Mouse (Mus musculus) kidney, postnatal 0 days (tissue): Measurements from ENCODE around the gene Cldn6. TPM values are rescaled to one million over a fixed set of nuclear protein-coding genes. Genes with fewer than 3 reads are reported as not detected.

Source experiments
- ATAC-seq: fragments of 200-750 bp; cut with Nextera tagmentation; replicated peaks from 2 replicates; pipeline ENCODE4 v1.8.0; 2017; ENCODE audit warnings: low read depth, moderate number of reproducible peaks, moderate TSS enrichment, moderate library complexity; ENCODE audit not compliant: low FRiP score
- DNase-seq: peaks from one replicate; pipeline ENCODE4 v3.0.0-alpha.2; 2016; ENCODE audit warnings: low spot score
- H3K27ac ChIP-seq: fragments of 300-500 bp; sonication (generic); 2 replicates; pipeline ENCODE4 v1.5.1; 2014; ENCODE audit warnings: mild to moderate bottlenecking
- H3K27me3 ChIP-seq: fragments of 300-500 bp; sonication (generic); 2 replicates; pipeline ENCODE4 v1.6.1; 2014; ENCODE audit warnings: low read length, mixed read lengths; ENCODE audit not compliant: insufficient read depth
- H3K36me3 ChIP-seq: fragments of 300-500 bp; sonication (generic); 2 replicates; pipeline ENCODE4 v1.6.1; 2014; ENCODE audit warnings: low read length, mixed read lengths; ENCODE audit not compliant: insufficient read depth
- H3K4me1 ChIP-seq: fragments of 300-500 bp; sonication (generic); replicated peaks from 2 replicates; pipeline ENCODE4 v1.6.1; 2014; ENCODE audit warnings: antibody characterized with exemption, low read length, mixed read lengths; ENCODE audit not compliant: insufficient read depth
- H3K4me2 ChIP-seq: fragments of 300-500 bp; sonication (generic); 2 replicates; pipeline ENCODE4 v1.6.1; 2014; ENCODE audit warnings: mild to moderate bottlenecking, low read length, moderate library complexity, mixed read lengths
- H3K4me3 ChIP-seq: fragments of 300-500 bp; sonication (generic); replicated peaks from 2 replicates; pipeline ENCODE4 v1.5.1; 2014; ENCODE audit warnings: low read depth, low read length
- H3K9ac ChIP-seq: fragments of 300-500 bp; sonication (generic); 2 replicates; pipeline ENCODE4 v1.6.1; 2014; ENCODE audit warnings: low read depth, low read length
- H3K9me3 ChIP-seq: fragments of 300-500 bp; sonication (generic); replicated peaks from 2 replicates; pipeline ENCODE4 v1.6.1; 2016; ENCODE audit warnings: low read length, inconsistent platforms, mixed read lengths
- CTCF ChIP-seq: IDR thresholded peaks from 2 replicates; pipeline ENCODE4 v1.5.1; 2016; ENCODE audit warnings: antibody characterized with exemption, low read depth, mild to moderate bottlenecking, moderate library complexity
- WGBS: fragments of 180-500 bp; shearing (Covaris S2); extraction: QIAGEN DNeasy Blood & Tissue Kit; methylation state at CpG from one replicate; pipeline ENCODE4 v1.1.7; 2014; 5-methylcytosine and 5-hydroxymethylcytosine counted together
- polyA plus RNA-seq: library from polyadenylated mRNA; unstranded; fragments of >200 nt; fragmentation: Nextera tagmentation; extraction: Ambion mirVana; gene quantifications from 2 replicates; pipeline ENCODE4 v1.2.1, GENCODE M21; 2015

The Cldn6 gene
- 131 and 155 TPM in 2 replicates for polyA plus RNA-seq

- no peaks in the 10 kb centered on the region for H3K36me3 ChIP-seq
- peak within 1 kb of the TSS; percentile 57 for H3K9ac ChIP-seq
- 3% methylated on average over 38 of the region's 38 CpGs for WGBS
- TF ChIP-seq CTCF = no peak
- peak within 1 kb of the TSS; percentile 60 for H3K27ac ChIP-seq
- no peaks in the 10 kb centered on the region for H3K9me3 ChIP-seq
- peaks cover 33% of the 10 kb centered on the region for H3K4me1 ChIP-seq
- no peak for ATAC-seq
- DNase-seq = no peak
- H3K4me3 ChIP-seq = peak within 1 kb of the TSS; percentile 38
- peaks cover 10% of the 10 kb centered on the region; the same call in 1 of the 2 replicates for H3K27me3 ChIP-seq
- peak within 1 kb of the TSS; percentile 60 for H3K4me2 ChIP-seq
Observed at GRCm38 (mm10) chr17:23679127-23679835, at the start of gene Cldn6. Cldn6 (plus strand) TSS chr17:23679249.

DNA sequence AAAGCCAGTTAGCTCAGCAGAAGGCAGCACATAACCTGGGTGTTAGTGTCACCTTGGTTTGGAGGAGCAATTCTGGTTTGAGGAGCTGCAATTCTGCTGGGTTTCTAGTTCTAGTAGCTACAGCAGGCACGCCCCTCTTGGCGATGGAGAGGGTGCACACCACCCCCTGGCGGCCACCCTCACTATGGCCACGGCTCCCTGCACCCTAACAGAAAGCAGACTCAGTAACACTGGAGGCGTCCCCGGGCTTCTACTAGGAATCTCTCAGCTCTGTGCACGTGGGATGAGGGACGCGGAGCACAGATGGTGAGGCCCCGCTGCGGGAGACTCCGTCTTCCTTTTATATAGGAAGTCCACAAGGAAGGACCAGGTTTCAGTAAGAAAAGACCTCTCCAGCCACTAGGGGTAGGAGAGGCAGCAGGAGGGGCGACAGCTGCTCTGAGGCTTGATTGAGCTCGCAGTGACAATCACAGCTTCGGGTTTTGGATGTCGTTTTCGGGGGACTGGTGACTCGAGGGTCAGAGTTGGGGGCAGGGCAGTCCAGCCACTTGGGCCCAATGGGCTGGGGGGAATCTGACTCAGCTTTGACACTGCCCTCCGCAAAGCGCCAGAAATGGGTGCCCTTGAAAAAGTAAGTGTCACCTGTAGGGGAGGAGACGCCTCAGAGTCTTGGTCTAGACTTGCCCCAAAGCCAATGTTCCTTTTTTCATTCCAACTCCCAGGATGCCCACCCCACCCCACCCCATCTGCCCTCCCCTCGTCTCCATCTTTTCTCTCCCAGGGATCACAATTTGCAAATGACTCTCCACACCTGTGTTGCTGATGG is 48.6 kb upstream of the Cldn6 start:
- WGBS = 15% methylated on average over 22 of the region's 22 CpGs
- peak overlapping the region; percentile 46 for H3K4me2 ChIP-seq
- TF ChIP-seq CTCF = peak; percentile 90
- H3K9me3 ChIP-seq = no peaks in the 10 kb centered on the region
- H3K9ac ChIP-seq = no peak overlapping the region
- DNase-seq (peak; percentile 90), ATAC-seq (peak; percentile 83)
- no peaks in the 10 kb centered on the region for H3K27me3 ChIP-seq
- H3K36me3 ChIP-seq = no peaks in the 10 kb centered on the region
- no peaks in the 10 kb centered on the region for H3K4me1 ChIP-seq
- H3K27ac ChIP-seq = no peak overlapping the region
- no peak overlapping the region for H3K4me3 ChIP-seq

DNA sequence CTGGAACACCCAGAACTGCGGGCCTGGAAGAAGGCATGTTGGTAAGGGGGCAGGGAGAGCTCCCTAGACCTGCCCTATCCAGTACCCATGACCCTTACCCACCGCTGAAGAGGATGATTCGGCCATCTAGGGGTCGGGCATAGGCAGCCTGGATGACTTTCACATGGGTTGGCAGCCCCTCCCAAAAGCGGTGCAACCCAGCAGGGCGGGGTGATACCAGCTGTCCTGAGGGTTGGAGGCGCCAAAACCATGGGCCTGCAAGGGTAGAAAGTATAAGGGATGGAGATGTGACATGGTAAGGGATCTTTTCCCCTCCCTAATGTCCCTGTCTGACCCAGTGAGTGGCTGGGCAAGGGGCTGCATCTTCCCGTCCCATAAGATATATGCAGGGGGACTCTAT is 47.8 kb upstream of the Cldn6 start:
- no peak for TF ChIP-seq CTCF
- Histone ChIP-seq H3K4me3 (no peak overlapping the region), H3K4me2 (no peak overlapping the region), H3K9ac (no peak overlapping the region), H3K9me3 (no peaks in the 10 kb centered on the region), H3K27ac (no peak overlapping the region), H3K4me1 (no peaks in the 10 kb centered on the region), H3K36me3 (no peaks in the 10 kb centered on the region), H3K27me3 (no peaks in the 10 kb centered on the region)
- WGBS = 89% methylated on average over 8 of the region's 8 CpGs
- ATAC-seq (no peak), DNase-seq (no peak)

DNA sequence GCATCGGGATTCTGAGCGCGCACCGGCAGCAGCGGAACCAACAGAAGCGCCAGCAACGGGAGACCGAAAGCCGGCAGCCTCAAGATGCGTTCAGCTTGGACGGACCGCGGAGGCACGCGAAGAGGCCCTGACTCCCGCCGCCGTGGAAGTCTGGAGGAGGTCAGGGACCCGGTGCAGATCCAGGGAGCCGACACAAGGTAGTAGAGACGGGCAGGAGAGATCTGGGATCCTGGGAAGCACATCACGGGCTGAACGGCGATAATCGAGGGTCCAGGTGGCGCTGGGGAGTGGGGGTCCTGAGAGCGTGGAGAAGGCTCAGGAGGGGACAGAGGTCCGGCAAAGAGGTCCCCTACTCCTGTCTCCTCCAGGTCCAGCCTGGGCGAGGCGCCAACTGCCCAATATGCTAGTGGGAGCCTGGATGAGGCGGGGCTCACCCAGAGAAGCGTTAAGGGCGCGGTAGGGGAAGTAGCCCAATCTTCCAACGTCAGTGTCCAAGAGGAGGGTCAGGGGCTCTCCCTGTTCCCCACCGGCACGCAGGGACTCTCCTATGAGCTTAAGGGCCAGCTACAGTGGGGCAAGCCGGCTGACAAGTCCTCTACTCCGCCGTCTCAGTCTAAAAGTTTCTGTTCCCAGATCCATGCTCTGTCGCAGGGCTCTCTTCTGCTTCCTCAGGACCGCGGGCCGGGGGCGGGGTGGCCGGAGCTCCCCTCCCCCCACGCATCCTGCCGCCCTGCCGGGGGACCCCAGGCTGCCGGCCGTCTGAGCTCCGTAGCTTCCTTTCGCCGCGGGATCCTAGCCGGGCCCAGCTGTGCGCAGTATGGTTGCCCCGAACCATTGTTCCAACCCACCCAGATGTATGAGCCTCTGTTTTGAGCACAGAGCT is 34.2 kb upstream of the Cldn6 start, which contains the start of gene Mmp25:
Gene Mmp25, minus strand, starts transcription at position 665 of the 883 bp plus-strand sequence.
- H3K4me3 ChIP-seq = peak within 1 kb of the TSS; percentile 43
- peak within 1 kb of the TSS; percentile 67 for H3K4me2 ChIP-seq
- H3K27ac ChIP-seq = no peak within 1 kb of the TSS
- H3K27me3 ChIP-seq = peaks cover 6% of the 10 kb centered on the region; the same call in 1 of the 2 replicates
- no peaks in the 10 kb centered on the region for H3K36me3 ChIP-seq
- no peak for TF ChIP-seq CTCF
- no peaks in the 10 kb centered on the region for H3K9me3 ChIP-seq
- no peaks in the 10 kb centered on the region for H3K4me1 ChIP-seq
- under 1% methylated on average over 58 of the region's 58 CpGs for WGBS
- peak; percentile 46 for DNase-seq
- 0 out of 2 replicates have a peak, but pooled peaks have one; percentile 41 for ATAC-seq
- peak within 1 kb of the TSS; percentile 53; the same call in 1 of the 2 replicates for H3K9ac ChIP-seq

GRCm38 (mm10) chr17:23645894-23646293 is 33.2 kb upstream of the Cldn6 start:
- ATAC-seq (no peak), DNase-seq (no peak)
- Histone ChIP-seq H3K4me2 (no peak overlapping the region), H3K9ac (no peak overlapping the region), H3K27me3 (peaks cover 6% of the 10 kb centered on the region; the same call in 1 of the 2 replicates), H3K9me3 (no peaks in the 10 kb centered on the region), H3K36me3 (no peaks in the 10 kb centered on the region), H3K27ac (no peak overlapping the region), H3K4me1 (no peaks in the 10 kb centered on the region), H3K4me3 (no peak overlapping the region)
- 40% methylated on average over 10 of the region's 10 CpGs for WGBS
- TF ChIP-seq CTCF = no peak

- DNase-seq (no peak), ATAC-seq (no peak)
- Histone ChIP-seq H3K4me3 (no peak overlapping the region), H3K9ac (no peak overlapping the region), H3K27ac (no peak overlapping the region), H3K4me2 (no peak overlapping the region), H3K36me3 (no peaks in the 10 kb centered on the region), H3K4me1 (no peaks in the 10 kb centered on the region), H3K27me3 (no peaks in the 10 kb centered on the region), H3K9me3 (no peaks in the 10 kb centered on the region)
- TF ChIP-seq CTCF = no peak
- WGBS = 78% methylated on average over 6 of the region's 6 CpGs
Observed at GRCm38 (mm10) chr17:23651363-23651762, 27.7 kb upstream of the Cldn6 start.
